Comparison of ENCODE assay signal across 15 mouse cellular contexts in genomic region chr5:76837018-76837417, GRCm38 (mm10).
DNase-seq lines count a peak whose midpoint lies in the region; ATAC-seq and TF ChIP-seq lines count a peak whose summit lies in the region.
"Had no signal": no experiment of that assay in that cellular context is flagged by ENCODE, and none has a peak within 500 bp of the region (broad histone marks: within the 10 kb centered on the region; RNA-seq: fewer than 3 reads in every experiment).

No protein-coding gene starts in this region.

- no peak for TF ChIP-seq CTCF in brain, embryonic 14.5 days (IDR thresholded peaks at IDR 0.05; ENCODE audit: borderline replicate concordance, extremely low read depth, insufficient read depth, insufficient read length)
- no peak for TF ChIP-seq CTCF in intestine, postnatal 0 days (IDR thresholded peaks at IDR 0.05; ENCODE audit: low read depth)

- peaks cover 29% of the 10 kb centered on the region for H3K36me3 ChIP-seq in forebrain, embryonic 10.5 days (replicated peaks)
- no peaks in the 10 kb centered on the region for H3K36me3 ChIP-seq in forebrain, embryonic 11.5 days (ENCODE audit: control insufficient read depth, insufficient read depth, low read length)
- H3K36me3 ChIP-seq in neural tube, embryonic 13.5 days: 0 out of 2 replicates have a peak, but pooled peaks cover 2% of the 10 kb centered on the region
- H3K36me3 ChIP-seq in intestine, postnatal 0 days (ENCODE audit: control insufficient read depth, insufficient read depth): no peaks in the 10 kb centered on the region; the same call in 1 of the 2 replicates
- H3K36me3 ChIP-seq: embryonic facial prominence, embryonic 12.5 days; midbrain, embryonic 15.5 days had no signal

- H3K9me3 ChIP-seq in forebrain, embryonic 10.5 days: no peaks in the 10 kb centered on the region
- H3K9me3 ChIP-seq in forebrain, embryonic 11.5 days (ENCODE audit: control insufficient read depth, low read length): no peaks in the 10 kb centered on the region
- no peaks in the 10 kb centered on the region for H3K9me3 ChIP-seq in neural tube, embryonic 13.5 days
- H3K9me3 ChIP-seq in intestine, postnatal 0 days (ENCODE audit: control insufficient read depth): no peaks in the 10 kb centered on the region
- H3K9me3 ChIP-seq: embryonic facial prominence, embryonic 12.5 days; midbrain, embryonic 15.5 days had no signal

- H3K4me1 ChIP-seq in forebrain, embryonic 10.5 days: peaks cover 15% of the 10 kb centered on the region
- H3K4me1 ChIP-seq in forebrain, embryonic 11.5 days (replicated peaks; ENCODE audit: control insufficient read depth, insufficient read depth, low read length): no peaks in the 10 kb centered on the region; the same call in 1 of the 2 replicates
- peaks cover 13% of the 10 kb centered on the region for H3K4me1 ChIP-seq in neural tube, embryonic 13.5 days (replicated peaks)
- H3K4me1 ChIP-seq in intestine, postnatal 0 days (replicated peaks; ENCODE audit: control insufficient read depth, insufficient read depth, low read length): no peaks in the 10 kb centered on the region

- ATAC-seq in forebrain, embryonic 11.5 days (replicated peaks; ENCODE audit: low FRiP score): no peak; the same call in 1 of the 2 replicates
- ATAC-seq in neural tube, embryonic 13.5 days (ENCODE audit: low read depth): 0 out of 2 replicates have a peak, but pooled peaks have one; percentile 42
- no peak for ATAC-seq in intestine, postnatal 0 days
- ATAC-seq: midbrain, embryonic 15.5 days had no signal

- TF ChIP-seq POLR2A in brain, embryonic 14.5 days (IDR thresholded peaks at IDR 0.05; ENCODE audit: borderline replicate concordance, extremely low read depth, insufficient read depth, insufficient read length, poor library complexity, severe bottlenecking): no peak

- no peak for DNase-seq in forebrain, embryonic 10.5 days (ENCODE audit: extremely low spot score, low spot score)
- DNase-seq in forebrain, embryonic 11.5 days (ENCODE audit: low spot score): no peak
- DNase-seq in neural tube, embryonic 10.5 days (ENCODE audit: extremely low spot score, low spot score): no peak
- DNase-seq in brain, embryonic 14.5 days (ENCODE audit: low read depth): peak; percentile 67
- DNase-seq in telencephalon, adult 2 months (ENCODE audit: low read depth, low spot score): peak; percentile 64
- DNase-seq in ovary, postnatal 36 days (ENCODE audit: low spot score): no peak
- DNase-seq: cerebellum, adult 2 months; gastrocnemius, postnatal 10 days; kidney, postnatal 25 days; lung, postnatal 36 days had no signal

- no peak overlapping the region for H3K4me3 ChIP-seq in forebrain, embryonic 10.5 days
- no peak overlapping the region for H3K4me3 ChIP-seq in forebrain, embryonic 11.5 days (ENCODE audit: low read depth, low read length)
- no peak overlapping the region for H3K4me3 ChIP-seq in neural tube, embryonic 13.5 days
- H3K4me3 ChIP-seq in intestine, postnatal 0 days (ENCODE audit: low read depth, low read length): no peak overlapping the region
- H3K4me3 ChIP-seq: embryonic facial prominence, embryonic 12.5 days; midbrain, embryonic 15.5 days had no signal

- WGBS in forebrain, embryonic 10.5 days: 59% methylated on average over 5 of the region's 5 CpGs
- WGBS in forebrain, embryonic 11.5 days: 53% methylated on average over 5 of the region's 5 CpGs
- WGBS in neural tube, embryonic 13.5 days: 58% methylated on average over 5 of the region's 5 CpGs
- 72% methylated on average over 5 of the region's 5 CpGs for WGBS in intestine, postnatal 0 days

- peak overlapping the region; percentile 30; the same call in 1 of the 2 replicates for H3K27ac ChIP-seq in forebrain, embryonic 10.5 days
- no peak overlapping the region for H3K27ac ChIP-seq in forebrain, embryonic 11.5 days (ENCODE audit: low read depth, low read length)
- H3K27ac ChIP-seq in neural tube, embryonic 13.5 days (replicated peaks): peak overlapping the region; percentile 76; the same call in 1 of the 2 replicates
- H3K27ac ChIP-seq in intestine, postnatal 0 days (ENCODE audit: low read depth, low read length): no peak overlapping the region
- H3K27ac ChIP-seq: embryonic facial prominence, embryonic 12.5 days; midbrain, embryonic 15.5 days had no signal

- no peaks in the 10 kb centered on the region for H3K27me3 ChIP-seq in forebrain, embryonic 10.5 days (ENCODE audit: poor library complexity, severe bottlenecking)
- H3K27me3 ChIP-seq in forebrain, embryonic 11.5 days (ENCODE audit: control insufficient read depth, insufficient read depth, low read length): no peaks in the 10 kb centered on the region
- H3K27me3 ChIP-seq in neural tube, embryonic 13.5 days: no peaks in the 10 kb centered on the region
- H3K27me3 ChIP-seq in intestine, postnatal 0 days (replicated peaks; ENCODE audit: control insufficient read depth, insufficient read depth, low read length): no peaks in the 10 kb centered on the region
- H3K27me3 ChIP-seq: embryonic facial prominence, embryonic 12.5 days; midbrain, embryonic 15.5 days had no signal

- no peak overlapping the region for H3K9ac ChIP-seq in forebrain, embryonic 11.5 days (ENCODE audit: low read length)
- H3K9ac ChIP-seq in neural tube, embryonic 13.5 days: no peak overlapping the region
- no peak overlapping the region for H3K9ac ChIP-seq in intestine, postnatal 0 days (ENCODE audit: low read depth, low read length)
- H3K9ac ChIP-seq: embryonic facial prominence, embryonic 12.5 days; midbrain, embryonic 15.5 days had no signal

- H3K4me2 ChIP-seq in forebrain, embryonic 11.5 days (ENCODE audit: low read depth, low read length, severe bottlenecking): no peak overlapping the region
- H3K4me2 ChIP-seq in neural tube, embryonic 13.5 days: no peak overlapping the region
- no peak overlapping the region for H3K4me2 ChIP-seq in intestine, postnatal 0 days (replicated peaks; ENCODE audit: low read depth)
- H3K4me2 ChIP-seq: embryonic facial prominence, embryonic 12.5 days; liver, embryonic 11.5 days; midbrain, embryonic 15.5 days had no signal

Comparison
In these comparisons a context has a peak if more than half of its experiments do, and no peak if none do; other contexts are left out.
1. H3K27ac ChIP-seq: peak in forebrain, embryonic 10.5 days (single experiment) and neural tube, embryonic 13.5 days (single experiment); none in forebrain, embryonic 11.5 days (single experiment) and intestine, postnatal 0 days (single experiment).
2. DNase-seq: peak in brain, embryonic 14.5 days (single experiment) and telencephalon, adult 2 months (single experiment); none in forebrain, embryonic 10.5 days (single experiment), forebrain, embryonic 11.5 days (single experiment), neural tube, embryonic 10.5 days (single experiment) and ovary, postnatal 36 days (single experiment).